Mouse (Mus musculus): ENCODE results near the gene Sik2.

Gene Sik2

GRCm38 (mm10) chr9:51008841-51009655 is at the start of gene Sik2:
TSS of gene Sik2 (minus strand) at chr9:51009073.
- peak; percentile 84 for DNase-seq (ENCODE audit: low read depth, low spot score)

DNA sequence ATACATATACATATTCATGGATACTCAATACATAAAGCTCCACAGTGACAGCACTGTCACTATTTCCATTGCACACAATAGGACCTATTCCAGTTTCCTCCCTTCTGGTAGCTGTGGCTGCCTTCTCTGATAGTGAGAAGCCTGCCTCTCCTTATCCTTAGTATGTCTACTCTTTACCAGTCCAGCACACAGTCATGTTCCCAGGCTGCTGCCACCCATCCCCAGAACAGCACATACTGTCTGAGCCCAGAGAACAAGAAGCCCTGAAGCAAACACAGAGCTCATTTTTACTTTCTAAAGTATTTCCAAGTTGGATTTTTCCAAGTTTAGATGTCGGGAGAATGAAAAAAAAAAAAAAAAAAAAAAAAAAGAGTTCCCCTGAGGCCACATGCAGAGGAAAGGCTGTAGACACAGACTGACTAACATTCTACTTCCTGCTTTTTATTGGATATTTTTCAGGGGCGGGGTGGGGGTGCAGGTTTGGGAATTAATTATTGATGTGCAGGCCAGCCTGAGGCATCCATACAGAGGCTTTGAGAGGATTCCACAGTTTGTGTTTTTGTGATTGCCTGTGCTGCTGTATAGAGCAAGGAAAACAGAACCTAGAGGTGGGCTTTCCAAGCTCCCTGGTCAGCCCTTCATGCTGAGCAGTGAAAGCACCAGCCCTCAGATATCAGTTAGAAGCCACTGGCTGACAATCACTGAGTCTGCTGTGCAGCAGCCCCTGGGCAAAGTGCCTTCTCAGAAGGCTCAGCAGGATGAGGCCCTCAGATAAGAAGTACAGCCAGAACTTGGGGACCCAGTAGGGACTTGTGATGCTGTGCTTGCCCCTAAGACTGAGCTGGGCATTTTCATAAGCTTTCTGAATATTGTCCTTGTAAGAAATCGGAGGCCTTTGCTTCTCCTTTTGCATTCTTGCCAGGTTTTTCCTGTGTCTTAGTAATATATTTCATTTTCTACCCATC is 47.8 kb upstream of the Sik2 start:
- no peak for DNase-seq (ENCODE audit: low read depth, low spot score)

GRCm38 (mm10) chr9:51052180-51052579 is 43.3 kb upstream of the Sik2 start:
- DNase-seq (ENCODE audit: low read depth, low spot score), result no peak

DNA sequence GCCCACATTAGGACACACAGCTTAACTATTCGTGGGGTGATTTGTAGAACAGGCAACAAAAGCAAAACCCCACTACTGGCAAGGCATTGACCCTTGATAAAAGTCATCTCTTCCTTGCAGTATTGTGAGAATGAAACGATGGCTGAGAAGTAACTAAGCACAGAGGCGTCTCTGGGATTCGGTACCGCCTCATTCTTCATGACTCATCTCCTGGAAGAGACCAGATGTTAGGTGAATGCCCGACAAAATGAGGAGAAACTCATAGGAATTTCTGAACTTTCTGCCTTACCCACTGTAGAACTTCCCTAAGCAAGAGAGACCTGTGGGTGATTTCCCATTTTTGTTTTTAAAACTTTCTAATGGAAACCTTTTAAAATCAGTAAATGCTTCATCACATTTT is 33.3 kb upstream of the Sik2 start:
- no peak for DNase-seq (ENCODE audit: low read depth, low spot score)

- DNase-seq (ENCODE audit: low read depth, low spot score), result no peak
Observed at GRCm38 (mm10) chr9:51041491-51041980, 32.7 kb upstream of the Sik2 start.

- DNase-seq (ENCODE audit: low read depth, low spot score), result no peak
Observed at GRCm38 (mm10) chr9:51032785-51033529, 24.1 kb upstream of the Sik2 start.

DNA sequence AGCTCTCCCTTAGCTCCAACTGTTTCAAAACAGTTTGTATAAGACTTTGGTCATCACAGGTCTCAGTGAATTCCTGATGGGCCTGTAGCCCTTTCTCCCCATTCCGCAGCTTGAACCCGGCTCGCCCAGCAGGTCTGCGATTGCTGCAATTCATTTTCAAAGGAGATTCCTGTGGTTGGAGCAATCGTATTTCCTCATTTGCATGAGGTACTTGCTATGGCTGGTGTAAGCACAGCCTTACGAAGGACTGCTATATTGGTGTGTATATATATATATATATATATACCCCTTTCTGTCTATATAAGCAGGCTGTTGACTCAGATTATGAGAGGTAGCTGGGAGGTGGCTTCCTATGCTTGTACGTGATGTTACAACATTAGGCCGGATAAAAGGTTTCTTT is 23.4 kb upstream of the Sik2 start:
- DNase-seq (ENCODE audit: low read depth, low spot score), result no peak

DNA sequence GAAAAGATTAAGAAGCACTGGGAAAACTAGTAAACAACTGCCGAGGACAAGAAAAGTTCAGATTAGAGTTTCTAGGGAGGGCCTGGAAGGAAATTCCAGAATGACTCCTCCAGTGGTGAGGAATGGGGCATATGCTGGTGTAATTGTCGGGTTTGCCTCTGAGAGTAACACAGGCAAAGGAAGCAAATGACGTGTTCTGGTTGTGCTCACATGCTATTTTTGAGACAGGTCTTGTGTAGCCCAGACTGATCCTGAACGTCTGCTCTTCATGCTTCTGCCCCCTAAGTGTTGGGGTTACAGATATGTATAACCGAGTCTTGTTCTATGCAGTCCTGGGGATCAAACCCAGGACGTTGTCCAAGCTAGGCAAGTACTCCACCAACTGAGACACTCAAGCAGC is 22.7 kb upstream of the Sik2 start:
- no peak for DNase-seq (ENCODE audit: low read depth, low spot score)

DNA sequence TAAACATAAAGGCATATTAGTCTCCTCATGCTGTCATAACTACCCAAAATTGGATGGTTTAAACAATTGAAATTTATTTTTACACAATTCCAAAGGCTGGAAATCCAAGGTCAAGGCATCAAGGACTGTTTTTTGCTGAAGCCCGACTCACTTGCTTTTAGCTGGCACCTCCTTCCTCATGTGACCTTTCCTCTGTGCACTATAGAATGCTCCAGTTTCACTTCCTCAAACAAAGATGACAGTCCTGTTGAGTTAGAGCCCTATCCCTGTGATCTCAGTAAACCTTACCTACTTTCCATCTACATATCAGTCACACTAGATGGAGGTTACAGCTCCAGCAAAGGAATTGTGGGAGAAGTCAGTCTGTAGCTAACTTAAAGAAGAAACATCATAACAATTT is 21.3 kb upstream of the Sik2 start:
- no peak for DNase-seq (ENCODE audit: low read depth, low spot score)

DNA sequence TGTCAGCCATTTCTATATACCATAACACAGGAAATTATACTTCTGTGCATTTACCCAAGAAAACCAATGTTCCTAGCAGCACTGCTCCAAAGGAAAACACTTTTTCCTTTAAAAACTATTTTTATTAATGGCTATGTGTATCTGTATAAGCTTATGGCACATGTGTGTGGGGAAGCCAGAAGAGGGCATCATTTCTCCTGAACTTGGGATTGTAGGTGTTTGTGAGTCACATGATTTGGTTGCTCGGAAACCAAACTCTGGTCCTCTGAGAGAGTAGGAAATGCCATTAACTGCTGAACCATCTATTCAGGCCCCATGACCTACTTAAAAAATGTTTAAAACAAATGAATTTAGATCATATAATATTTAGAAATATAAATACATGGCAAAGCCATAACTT is 18.1 kb upstream of the Sik2 start:
- DNase-seq (ENCODE audit: low read depth, low spot score), result no peak

GRCm38 (mm10) chr9:51021123-51021795 is 12.4 kb upstream of the Sik2 start:
- DNase-seq (ENCODE audit: low read depth, low spot score), result no peak

DNA sequence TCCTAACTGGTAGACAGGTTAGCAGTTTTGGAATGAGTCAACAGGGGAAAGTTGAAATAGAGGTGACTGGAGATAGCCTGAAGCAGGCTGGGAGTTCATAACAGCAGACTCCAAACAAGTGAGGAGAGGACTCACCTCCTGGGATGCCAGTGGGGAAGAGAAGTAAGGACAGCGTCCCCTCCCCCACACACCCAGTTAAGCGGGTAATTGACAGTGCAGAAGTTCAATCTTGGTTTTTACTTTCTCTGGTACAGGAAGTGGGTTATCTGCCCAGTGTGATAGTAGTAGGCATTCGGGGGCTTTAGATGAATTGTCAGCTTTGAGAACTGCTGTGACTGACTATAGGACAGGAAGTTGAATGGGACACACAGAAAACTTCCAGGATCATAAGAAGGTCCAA is 11.5 kb upstream of the Sik2 start:
- no peak for DNase-seq (ENCODE audit: low read depth, low spot score)

DNA sequence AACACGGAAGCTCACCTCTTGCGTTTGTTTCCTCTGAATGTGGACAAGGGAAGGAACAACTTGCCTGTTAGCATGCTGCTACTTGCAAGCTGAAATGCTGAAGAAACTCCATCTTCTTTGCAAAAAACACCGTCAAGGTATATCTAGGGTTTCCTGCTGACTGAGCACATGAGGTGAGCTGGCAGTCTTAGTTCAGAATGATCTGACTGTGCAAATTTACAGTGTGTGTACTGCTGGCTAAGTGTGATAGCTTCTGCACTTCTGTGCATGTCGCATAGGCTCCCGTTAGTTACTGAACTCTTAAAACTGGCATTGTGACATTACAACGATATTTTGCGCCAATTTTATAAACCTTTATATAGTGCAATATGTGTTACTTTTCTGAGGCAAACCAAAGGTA is 10.8 kb upstream of the Sik2 start:
- no peak for DNase-seq (ENCODE audit: low read depth, low spot score)

- DNase-seq (ENCODE audit: low read depth, low spot score), result no peak
Observed at GRCm38 (mm10) chr9:51015732-51016131, 6.9 kb upstream of the Sik2 start.

DNA sequence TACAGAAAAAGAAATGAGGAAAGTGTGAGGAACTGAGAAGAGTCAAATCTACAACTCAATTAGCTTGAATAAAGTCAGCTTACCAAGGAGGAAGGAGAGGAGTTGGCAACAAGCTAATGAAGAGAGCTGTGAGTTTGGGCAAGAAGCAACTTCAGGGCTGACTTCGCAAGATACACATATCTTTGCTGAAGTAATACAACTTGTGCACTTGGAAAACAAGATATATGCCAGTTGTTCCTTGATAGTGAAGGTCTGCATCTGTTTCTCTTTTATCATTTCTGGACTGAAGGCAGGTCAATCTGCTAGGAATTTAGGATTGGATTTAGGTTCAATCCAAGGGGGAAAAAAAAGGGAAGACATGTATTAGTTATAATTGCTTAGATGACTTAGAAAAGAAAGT is 4.8 kb upstream of the Sik2 start:
- no peak for DNase-seq (ENCODE audit: low read depth, low spot score)

- peak; percentile 22 for DNase-seq (ENCODE audit: low read depth, low spot score)
Observed at GRCm38 (mm10) chr9:51009656-51009950, 730 bp upstream of the Sik2 start.

DNA sequence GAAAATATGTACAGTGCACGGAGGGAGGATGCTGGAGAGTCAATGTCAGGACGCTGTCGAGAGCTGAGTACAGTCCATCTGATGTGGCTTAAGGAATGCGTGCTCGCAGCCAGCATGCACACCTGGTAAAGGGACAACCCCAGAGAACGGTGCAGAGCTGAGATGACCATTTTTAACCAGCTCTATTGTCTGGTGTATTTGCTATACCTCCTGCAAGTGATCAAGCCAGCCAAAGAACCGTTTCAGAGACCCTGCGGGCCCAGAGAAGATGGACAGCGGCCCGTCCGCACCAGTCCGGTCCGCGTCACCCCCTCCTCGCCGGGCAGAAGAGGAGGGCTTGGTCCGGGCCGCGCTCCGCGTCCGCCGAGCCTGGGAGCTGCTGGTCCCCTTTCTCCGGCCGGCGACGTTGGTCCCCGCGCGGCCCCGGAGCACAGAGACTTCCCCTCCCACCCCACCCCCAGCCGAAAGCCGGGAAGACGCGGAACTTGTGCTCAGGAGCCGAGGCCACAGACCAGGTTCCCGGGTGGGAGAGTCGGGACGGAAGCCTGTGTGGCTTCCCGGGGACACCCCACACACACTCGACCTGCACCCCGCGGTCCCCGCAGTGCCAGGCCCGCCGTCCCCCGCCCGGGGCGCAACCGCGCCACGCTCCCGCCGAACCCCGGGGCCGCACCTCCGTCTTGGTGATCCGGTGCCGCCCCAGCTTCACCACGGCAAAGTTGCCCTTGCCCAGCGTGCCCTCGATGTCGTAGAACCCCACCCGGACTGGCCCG is 619 bp downstream of the Sik2 start:
- peak; percentile 39 for DNase-seq (ENCODE audit: low read depth, low spot score)

- no peak for DNase-seq (ENCODE audit: low read depth, low spot score)
Observed at GRCm38 (mm10) chr9:51007726-51008067, 1.2 kb downstream of the Sik2 start.

- peak; percentile 86 for DNase-seq (ENCODE audit: low read depth, low spot score)
Observed at GRCm38 (mm10) chr9:51006846-51007245, 2.0 kb downstream of the Sik2 start.

GRCm38 (mm10) chr9:51004062-51004461 is 4.8 kb downstream of the Sik2 start:
- no peak for DNase-seq (ENCODE audit: low read depth, low spot score)

DNA sequence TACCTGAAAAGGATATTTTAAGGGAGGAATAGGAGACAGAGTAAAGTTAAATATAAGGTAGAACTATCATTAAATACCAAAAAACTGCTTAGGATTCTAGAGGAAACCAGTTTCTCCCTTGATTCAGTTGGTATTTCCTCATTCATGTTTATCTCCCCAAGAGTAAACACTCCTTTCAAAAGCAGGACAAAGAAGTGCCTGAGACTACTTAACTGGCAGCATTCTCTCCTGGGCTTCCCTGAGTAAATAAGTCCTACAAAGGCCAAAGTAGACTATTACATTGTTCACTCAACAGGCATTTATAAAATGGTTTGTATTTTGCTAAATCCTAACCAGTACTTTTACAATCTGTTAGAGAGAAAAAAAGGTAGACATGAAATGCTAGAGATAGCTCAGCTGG is 22.2 kb downstream of the Sik2 start:
- no peak for DNase-seq (ENCODE audit: low read depth, low spot score)
